Comparison of ENCODE assay signal across 11 mouse cellular contexts in genomic region chr10:59430701-59431218, GRCm38 (mm10). TPM values are rescaled to one million over a fixed set of nuclear protein-coding genes. Genes with fewer than 3 reads are reported as not detected.
DNase-seq lines count a peak whose midpoint lies in the region; ATAC-seq and TF ChIP-seq lines count a peak whose summit lies in the region.
"Had no signal": no experiment of that assay in that cellular context is flagged by ENCODE, and none has a peak within 500 bp of the region (broad histone marks: within the 10 kb centered on the region; RNA-seq: fewer than 3 reads in every experiment).

No protein-coding gene starts in this region.

- peak; percentile 30 for DNase-seq in lung, postnatal 0 days (ENCODE audit: low spot score)
- no peak for DNase-seq in lung, postnatal 25 days (ENCODE audit: low spot score)
- peak; percentile 78 for DNase-seq in Patski (ENCODE audit: low read depth, low spot score)
- peak; percentile 21 for DNase-seq in stomach, postnatal 0 days (ENCODE audit: low spot score)
- DNase-seq in ovary, postnatal 10 days (ENCODE audit: low spot score): no peak
- DNase-seq: forebrain, postnatal 0 days; kidney, postnatal 14 days; thymus, postnatal 4 days had no signal

- POLR2A ChIA-PET in Patski (lab: Charles Lee): no interaction called here

- no peak overlapping the region for H3K9ac ChIP-seq in lung, postnatal 0 days (replicated peaks; ENCODE audit: low read depth)
- no peak overlapping the region for H3K9ac ChIP-seq in intestine, postnatal 0 days (ENCODE audit: low read depth, low read length)
- H3K9ac ChIP-seq in stomach, postnatal 0 days (ENCODE audit: low read length): no peak overlapping the region
- H3K9ac ChIP-seq: forebrain, postnatal 0 days; limb, embryonic 15.5 days had no signal

- H3K27me3 ChIP-seq in lung, postnatal 0 days (replicated peaks; ENCODE audit: insufficient read depth, low read length): no peaks in the 10 kb centered on the region
- H3K27me3 ChIP-seq in Patski: no peaks in the 10 kb centered on the region
- no peaks in the 10 kb centered on the region for H3K27me3 ChIP-seq in intestine, postnatal 0 days (replicated peaks; ENCODE audit: control insufficient read depth, insufficient read depth, low read length)
- no peaks in the 10 kb centered on the region for H3K27me3 ChIP-seq in stomach, postnatal 0 days (ENCODE audit: control insufficient read depth, insufficient read depth, low read length)
- H3K27me3 ChIP-seq: limb, embryonic 15.5 days had no signal

- TF ChIP-seq EP300 in lung, postnatal 0 days (IDR thresholded peaks at IDR 0.05): no peak
- no peak for TF ChIP-seq EP300 in stomach, postnatal 0 days (optimal IDR thresholded peaks at IDR 0.05)

- no peaks in the 10 kb centered on the region for H3K36me3 ChIP-seq in lung, postnatal 0 days (ENCODE audit: insufficient read depth, low read length)
- no peaks in the 10 kb centered on the region for H3K36me3 ChIP-seq in intestine, postnatal 0 days (ENCODE audit: control insufficient read depth, insufficient read depth)
- H3K36me3 ChIP-seq in stomach, postnatal 0 days (ENCODE audit: control insufficient read depth, insufficient read depth, low read length): no peaks in the 10 kb centered on the region
- H3K36me3 ChIP-seq: limb, embryonic 15.5 days had no signal

- 27% methylated on average over 6 of the region's 6 CpGs for WGBS in lung, postnatal 0 days
- 32% methylated on average over 6 of the region's 6 CpGs for WGBS in intestine, postnatal 0 days
- WGBS in stomach, postnatal 0 days: 46% methylated on average over 6 of the region's 6 CpGs

- CTCF ChIA-PET in Patski (lab: Charles Lee): interaction anchor here (1.6 kb wide), 1 partner anchor 21 kb away, joined by 5 read pairs; no protein-coding TSS in a partner anchor

- no peak overlapping the region for H3K4me2 ChIP-seq in lung, postnatal 0 days (replicated peaks; ENCODE audit: low read depth, low read length)
- peak overlapping the region; percentile 41 for H3K4me2 ChIP-seq in intestine, postnatal 0 days (replicated peaks; ENCODE audit: low read depth)
- no peak overlapping the region for H3K4me2 ChIP-seq in stomach, postnatal 0 days (replicated peaks; ENCODE audit: low read depth)
- H3K4me2 ChIP-seq: limb, embryonic 15.5 days had no signal

- no peak overlapping the region for H3K27ac ChIP-seq in lung, postnatal 0 days (ENCODE audit: low read length)
- no peak overlapping the region for H3K27ac ChIP-seq in intestine, postnatal 0 days (ENCODE audit: low read depth, low read length)
- H3K27ac ChIP-seq in stomach, postnatal 0 days (replicated peaks): no peak overlapping the region
- H3K27ac ChIP-seq: limb, embryonic 15.5 days had no signal

- ATAC-seq in lung, postnatal 0 days: peak; percentile 28; the same call in 1 of the 2 replicates
- ATAC-seq in Patski: peak; percentile 90
- ATAC-seq in intestine, postnatal 0 days: peak; percentile 89
- ATAC-seq in stomach, postnatal 0 days (ENCODE audit: low FRiP score, low TSS enrichment): peak; percentile 45
- ATAC-seq in erythroid progenitor cell, adult 5-6 weeks (replicated peaks; ENCODE audit: low FRiP score, poor library complexity, severe bottlenecking): no peak
- ATAC-seq: forebrain, postnatal 0 days had no signal

- no peak overlapping the region for H3K4me3 ChIP-seq in lung, postnatal 0 days (ENCODE audit: low read depth, low read length)
- no peak overlapping the region for H3K4me3 ChIP-seq in intestine, postnatal 0 days (ENCODE audit: low read depth, low read length)
- no peak overlapping the region for H3K4me3 ChIP-seq in stomach, postnatal 0 days (ENCODE audit: low read depth, low read length)
- H3K4me3 ChIP-seq: limb, embryonic 15.5 days had no signal

- H3K4me1 ChIP-seq in lung, postnatal 0 days (ENCODE audit: insufficient read depth, low read depth, low read length): no peaks in the 10 kb centered on the region; the same call in 1 of the 2 replicates
- no peaks in the 10 kb centered on the region for H3K4me1 ChIP-seq in intestine, postnatal 0 days (replicated peaks; ENCODE audit: control insufficient read depth, insufficient read depth, low read length)
- H3K4me1 ChIP-seq in stomach, postnatal 0 days (replicated peaks; ENCODE audit: control insufficient read depth, insufficient read depth): no peaks in the 10 kb centered on the region

- H3K9me3 ChIP-seq in lung, postnatal 0 days (ENCODE audit: low read length): no peaks in the 10 kb centered on the region
- no peaks in the 10 kb centered on the region for H3K9me3 ChIP-seq in intestine, postnatal 0 days (ENCODE audit: control insufficient read depth)
- H3K9me3 ChIP-seq in stomach, postnatal 0 days (ENCODE audit: control insufficient read depth, low read length): no peaks in the 10 kb centered on the region
- H3K9me3 ChIP-seq: limb, embryonic 15.5 days had no signal

- in situ Hi-C loops in Patski (cut with MboI; ENCODE audit: low pct_unique_long_range_greater_than_20kb): no loop called here

- no peak for TF ChIP-seq CTCF in lung, postnatal 0 days (IDR thresholded peaks at IDR 0.05)
- no peak for TF ChIP-seq CTCF in Patski (IDR thresholded peaks at IDR 0.05)
- no peak for TF ChIP-seq CTCF in intestine, postnatal 0 days (IDR thresholded peaks at IDR 0.05; ENCODE audit: low read depth)
- TF ChIP-seq CTCF in stomach, postnatal 0 days (IDR thresholded peaks at IDR 0.05; ENCODE audit: low read depth): no peak

RNA-seq across cellular contexts. Expression of gene Oit3, which starts 10.8 kb away (rescaled TPM):
- 1.1 and 1.7 TPM in 2 replicates for polyA plus RNA-seq in lung, postnatal 0 days (2015; fragmentation: Nextera tagmentation; extraction: Ambion mirVana)
- polyA plus RNA-seq in Patski (2021): 1.2 TPM
- polyA plus RNA-seq in intestine, postnatal 0 days (2015; fragmentation: Nextera tagmentation; extraction: Ambion mirVana): 0.31 and 0.54 TPM in 2 replicates
- polyA plus RNA-seq in stomach, postnatal 0 days (2015; fragmentation: Nextera tagmentation; extraction: Ambion mirVana): 0.28 and 0.29 TPM in 2 replicates
- total RNA-seq in erythroid progenitor cell, adult 5-6 weeks (2015; ENCODE audit: low replicate concordance): not detected in 2 replicates
- not detected in 2 replicates for total RNA-seq in erythroid progenitor cell, adult 5-6 weeks (2017; ENCODE audit: low replicate concordance)

RNA-seq across cellular contexts. Expression of gene Pla2g12b, which starts 27.3 kb away (rescaled TPM):
- polyA plus RNA-seq in lung, postnatal 0 days (2015; fragmentation: Nextera tagmentation; extraction: Ambion mirVana): 0.12 and 0.43 TPM in 2 replicates
- polyA plus RNA-seq in Patski (2021): not detected
- 105 and 108 TPM in 2 replicates for polyA plus RNA-seq in intestine, postnatal 0 days (2015; fragmentation: Nextera tagmentation; extraction: Ambion mirVana)
- 34.6 and 38.5 TPM in 2 replicates for polyA plus RNA-seq in stomach, postnatal 0 days (2015; fragmentation: Nextera tagmentation; extraction: Ambion mirVana)
- not detected in 2 replicates for total RNA-seq in erythroid progenitor cell, adult 5-6 weeks (2015; ENCODE audit: low replicate concordance)
- total RNA-seq in erythroid progenitor cell, adult 5-6 weeks (2017; ENCODE audit: low replicate concordance): not detected in 2 replicates
- total RNA-seq: forebrain, postnatal 0 days had no signal
- polyA plus RNA-seq: forebrain, postnatal 0 days had no signal

RNA-seq across cellular contexts. Expression of gene Gm10273, which starts 35.3 kb away (rescaled TPM):
- 4.4 and 12.7 TPM in 2 replicates for polyA plus RNA-seq in lung, postnatal 0 days (2015; fragmentation: Nextera tagmentation; extraction: Ambion mirVana)
- 0.96 TPM for polyA plus RNA-seq in Patski (2021)
- 3.4 and 10.3 TPM in 2 replicates for polyA plus RNA-seq in intestine, postnatal 0 days (2015; fragmentation: Nextera tagmentation; extraction: Ambion mirVana)
- polyA plus RNA-seq in stomach, postnatal 0 days (2015; fragmentation: Nextera tagmentation; extraction: Ambion mirVana): 1.4 and 3.6 TPM in 2 replicates
- total RNA-seq in erythroid progenitor cell, adult 5-6 weeks (2015; ENCODE audit: low replicate concordance): 15.1 and 18.9 TPM in 2 replicates
- 17.1 TPM in 1 of 2 replicates, not detected in the other for total RNA-seq in erythroid progenitor cell, adult 5-6 weeks (2017; ENCODE audit: low replicate concordance)

Comparison
In these comparisons a context has a peak if more than half of its experiments do, and no peak if none do; other contexts are left out.
1. DNase-seq: peak in lung, postnatal 0 days (single experiment), Patski (single experiment) and stomach, postnatal 0 days (single experiment); none in lung, postnatal 25 days (single experiment) and ovary, postnatal 10 days (single experiment).
2. RNA of gene Pla2g12b, which starts 27.3 kb away (polyA plus RNA-seq): 105 to 108 TPM in intestine, postnatal 0 days and 34.6 to 38.5 TPM in stomach, postnatal 0 days; 0.12 to 0.43 TPM in lung, postnatal 0 days and not detected in Patski (single experiment); every median in the first group is over 10 times any median in the second.